In the genomic region with DNA sequence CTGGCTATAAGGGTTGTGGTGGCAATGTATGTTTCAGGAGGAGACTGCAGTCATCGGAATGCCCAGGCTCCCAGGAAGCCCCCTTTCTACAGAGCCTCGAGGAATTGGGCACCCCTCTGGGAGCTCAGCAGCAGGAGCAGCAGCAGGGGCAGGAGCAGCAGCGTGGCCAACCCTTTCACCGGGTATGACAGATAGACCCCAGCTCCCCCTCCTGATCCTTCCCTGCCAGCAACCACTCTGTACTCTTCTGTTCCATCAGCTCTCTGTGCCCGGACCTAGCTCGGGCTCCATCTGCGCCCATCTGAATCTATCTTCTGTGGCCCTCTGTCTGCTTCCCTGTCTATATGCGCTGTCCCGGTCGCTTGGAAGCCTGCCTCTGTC, we compare ENCODE assay signal across 7 mouse cellular contexts. TPM values are rescaled to one million over a fixed set of nuclear protein-coding genes. Genes with fewer than 3 reads are reported as not detected.
A peak's percentile ranks its signal among the peaks of the same experiment; 100 is the strongest.
DNase-seq lines count a peak whose midpoint lies in the region; ATAC-seq lines count a peak whose summit lies in the region.

No protein-coding gene starts in this region.

- WGBS in lung, embryonic 16.5 days = 29% methylated on average over 10 of the region's 10 CpGs
- 24% methylated on average over 10 of the region's 10 CpGs for WGBS in forebrain, embryonic 11.5 days
- 29% methylated on average over 10 of the region's 10 CpGs for WGBS in limb, embryonic 13.5 days
- WGBS in stomach, embryonic 14.5 days = 24% methylated on average over 10 of the region's 10 CpGs

- no peaks in the 10 kb centered on the region for H3K9me3 ChIP-seq in lung, embryonic 16.5 days (ENCODE audit: control insufficient read depth, low read length)
- no peaks in the 10 kb centered on the region for H3K9me3 ChIP-seq in forebrain, embryonic 11.5 days (ENCODE audit: control insufficient read depth, low read length)
- no peaks in the 10 kb centered on the region for H3K9me3 ChIP-seq in limb, embryonic 13.5 days
- H3K9me3 ChIP-seq in stomach, embryonic 14.5 days (ENCODE audit: control insufficient read depth, low read depth, low read length) = no peaks in the 10 kb centered on the region

- H3K36me3 ChIP-seq in lung, embryonic 16.5 days (ENCODE audit: control insufficient read depth, insufficient read depth, low read length) = no peaks in the 10 kb centered on the region
- H3K36me3 ChIP-seq in forebrain, embryonic 11.5 days (ENCODE audit: control insufficient read depth, insufficient read depth, low read length) = no peaks in the 10 kb centered on the region
- H3K36me3 ChIP-seq in limb, embryonic 13.5 days = no peaks in the 10 kb centered on the region
- H3K36me3 ChIP-seq in stomach, embryonic 14.5 days (ENCODE audit: control insufficient read depth, insufficient read depth, low read length) = no peaks in the 10 kb centered on the region

- peak overlapping the region; percentile 57 for H3K9ac ChIP-seq in lung, embryonic 16.5 days (ENCODE audit: low read length)
- peak overlapping the region; percentile 30 for H3K9ac ChIP-seq in forebrain, embryonic 11.5 days (ENCODE audit: low read length)
- peak overlapping the region; percentile 55 for H3K9ac ChIP-seq in limb, embryonic 13.5 days
- no peak overlapping the region for H3K9ac ChIP-seq in stomach, embryonic 14.5 days (replicated peaks; ENCODE audit: low read depth, low read length)

- H3K4me3 ChIP-seq in lung, embryonic 16.5 days (ENCODE audit: low read length) = peak overlapping the region; percentile 26
- H3K4me3 ChIP-seq in forebrain, embryonic 11.5 days (ENCODE audit: low read depth, low read length) = peak overlapping the region; percentile 14; the same call in 1 of the 2 replicates
- H3K4me3 ChIP-seq in limb, embryonic 13.5 days = peak overlapping the region; percentile 36
- H3K4me3 ChIP-seq in stomach, embryonic 14.5 days (ENCODE audit: low read depth, low read length) = no peak overlapping the region

- H3K27ac ChIP-seq in lung, embryonic 16.5 days (ENCODE audit: low read length) = no peak overlapping the region
- H3K27ac ChIP-seq in forebrain, embryonic 11.5 days (ENCODE audit: low read depth, low read length) = no peak overlapping the region
- no peak overlapping the region for H3K27ac ChIP-seq in limb, embryonic 13.5 days
- no peak overlapping the region for H3K27ac ChIP-seq in stomach, embryonic 14.5 days (ENCODE audit: low read length)

- ATAC-seq in lung, embryonic 16.5 days (ENCODE audit: low read depth) = peak; percentile 19; the same call in 1 of the 2 replicates
- peak; percentile 55 for ATAC-seq in forebrain, embryonic 11.5 days (replicated peaks; ENCODE audit: low FRiP score)
- peak; percentile 43; the same call in 1 of the 2 replicates for ATAC-seq in limb, embryonic 13.5 days (ENCODE audit: low FRiP score, low read depth)
- 0 out of 2 replicates have a peak, but pooled peaks have one; percentile 8 for ATAC-seq in stomach, embryonic 14.5 days (ENCODE audit: insufficient number of reproducible peaks, insufficient read depth, low FRiP score, low read depth)

- peaks cover 9% of the 10 kb centered on the region; the same call in 1 of the 2 replicates for H3K4me1 ChIP-seq in lung, embryonic 16.5 days (replicated peaks; ENCODE audit: control insufficient read depth, insufficient read depth, low read length)
- 0 out of 2 replicates have a peak, but pooled peaks cover 3% of the 10 kb centered on the region for H3K4me1 ChIP-seq in forebrain, embryonic 11.5 days (replicated peaks; ENCODE audit: control insufficient read depth, insufficient read depth, low read length)
- H3K4me1 ChIP-seq in limb, embryonic 13.5 days = peaks cover 14% of the 10 kb centered on the region
- H3K4me1 ChIP-seq in stomach, embryonic 14.5 days (ENCODE audit: control insufficient read depth, insufficient read depth, low read length) = peaks cover 7% of the 10 kb centered on the region

- no peak for DNase-seq in lung, postnatal 4 days
- DNase-seq in forebrain, embryonic 11.5 days (ENCODE audit: low spot score) = no peak
- DNase-seq in right cerebral cortex, postnatal 4 days = no peak
- DNase-seq in thymus, postnatal 25 days = no peak

- peak overlapping the region; percentile 51 for H3K4me2 ChIP-seq in lung, embryonic 16.5 days (ENCODE audit: low read depth, low read length)
- H3K4me2 ChIP-seq in forebrain, embryonic 11.5 days (ENCODE audit: low read depth, low read length, severe bottlenecking) = peak overlapping the region; percentile 46
- H3K4me2 ChIP-seq in limb, embryonic 13.5 days (replicated peaks) = peak overlapping the region; percentile 65
- H3K4me2 ChIP-seq in stomach, embryonic 14.5 days (replicated peaks; ENCODE audit: low read depth, low read length) = peak overlapping the region; percentile 51

- H3K27me3 ChIP-seq in lung, embryonic 16.5 days (ENCODE audit: control insufficient read depth, insufficient read depth, low read depth, low read length) = no peaks in the 10 kb centered on the region
- no peaks in the 10 kb centered on the region for H3K27me3 ChIP-seq in forebrain, embryonic 11.5 days (ENCODE audit: control insufficient read depth, insufficient read depth, low read length)
- no peaks in the 10 kb centered on the region for H3K27me3 ChIP-seq in limb, embryonic 13.5 days
- H3K27me3 ChIP-seq in stomach, embryonic 14.5 days (ENCODE audit: control insufficient read depth, insufficient read depth, low read length) = no peaks in the 10 kb centered on the region

RNA-seq across cellular contexts. Expression of gene Arhgef2, which starts 2.0 kb away (rescaled TPM):
- polyA plus RNA-seq in lung, embryonic 16.5 days (2015; fragmentation: Nextera tagmentation; extraction: Ambion mirVana) = 123 and 125 TPM in 2 replicates
- 118 and 123 TPM in 2 replicates for polyA plus RNA-seq in forebrain, embryonic 11.5 days (2014; fragmentation: Nextera tagmentation; extraction: Ambion mirVana)
- 105 and 107 TPM in 2 replicates for polyA plus RNA-seq in limb, embryonic 13.5 days (2015; fragmentation: Nextera tagmentation; extraction: Ambion mirVana)
- polyA plus RNA-seq in stomach, embryonic 14.5 days (2014; fragmentation: Nextera tagmentation; extraction: Ambion mirVana) = 108 and 119 TPM in 2 replicates

RNA-seq across cellular contexts. Expression of gene Ssr2, which starts 32.1 kb away (rescaled TPM):
- 354 and 367 TPM in 2 replicates for polyA plus RNA-seq in lung, embryonic 16.5 days (2015; fragmentation: Nextera tagmentation; extraction: Ambion mirVana)
- 142 and 148 TPM in 2 replicates for polyA plus RNA-seq in forebrain, embryonic 11.5 days (2014; fragmentation: Nextera tagmentation; extraction: Ambion mirVana)
- polyA plus RNA-seq in limb, embryonic 13.5 days (2015; fragmentation: Nextera tagmentation; extraction: Ambion mirVana) = 294 and 306 TPM in 2 replicates
- polyA plus RNA-seq in stomach, embryonic 14.5 days (2014; fragmentation: Nextera tagmentation; extraction: Ambion mirVana) = 295 and 301 TPM in 2 replicates

RNA-seq across cellular contexts. Expression of gene Rxfp4, which starts 45.2 kb away (rescaled TPM):
- polyA plus RNA-seq in lung, embryonic 16.5 days (2015; fragmentation: Nextera tagmentation; extraction: Ambion mirVana) = not detected in 2 replicates
- not detected in 2 replicates for polyA plus RNA-seq in forebrain, embryonic 11.5 days (2014; fragmentation: Nextera tagmentation; extraction: Ambion mirVana)
- not detected in 2 replicates for polyA plus RNA-seq in limb, embryonic 13.5 days (2015; fragmentation: Nextera tagmentation; extraction: Ambion mirVana)
- not detected in 2 replicates for polyA plus RNA-seq in stomach, embryonic 14.5 days (2014; fragmentation: Nextera tagmentation; extraction: Ambion mirVana)

RNA-seq across cellular contexts. Expression of gene Ubqln4, which starts 54.2 kb away (rescaled TPM):
- 39.3 and 41.8 TPM in 2 replicates for polyA plus RNA-seq in lung, embryonic 16.5 days (2015; fragmentation: Nextera tagmentation; extraction: Ambion mirVana)
- 89.2 and 95.0 TPM in 2 replicates for polyA plus RNA-seq in forebrain, embryonic 11.5 days (2014; fragmentation: Nextera tagmentation; extraction: Ambion mirVana)
- 46.6 and 48.2 TPM in 2 replicates for polyA plus RNA-seq in limb, embryonic 13.5 days (2015; fragmentation: Nextera tagmentation; extraction: Ambion mirVana)
- 48.4 TPM in 2 replicates for polyA plus RNA-seq in stomach, embryonic 14.5 days (2014; fragmentation: Nextera tagmentation; extraction: Ambion mirVana)

RNA-seq across cellular contexts. Expression of gene Lamtor2, which starts 54.9 kb away (rescaled TPM):
- 169 and 183 TPM in 2 replicates for polyA plus RNA-seq in lung, embryonic 16.5 days (2015; fragmentation: Nextera tagmentation; extraction: Ambion mirVana)
- polyA plus RNA-seq in forebrain, embryonic 11.5 days (2014; fragmentation: Nextera tagmentation; extraction: Ambion mirVana) = 89.3 and 96.0 TPM in 2 replicates
- 147 and 154 TPM in 2 replicates for polyA plus RNA-seq in limb, embryonic 13.5 days (2015; fragmentation: Nextera tagmentation; extraction: Ambion mirVana)
- polyA plus RNA-seq in stomach, embryonic 14.5 days (2014; fragmentation: Nextera tagmentation; extraction: Ambion mirVana) = 84.8 and 88.5 TPM in 2 replicates
